Mouse (Mus musculus): Measurements from ENCODE around the gene Tmem72.

The Tmem72 gene

GRCm38 (mm10) chr6:116679563-116680288 is 37.0 kb downstream of the Tmem72 start:
- DNase-seq (ENCODE audit: low spot score) = no peak

DNA sequence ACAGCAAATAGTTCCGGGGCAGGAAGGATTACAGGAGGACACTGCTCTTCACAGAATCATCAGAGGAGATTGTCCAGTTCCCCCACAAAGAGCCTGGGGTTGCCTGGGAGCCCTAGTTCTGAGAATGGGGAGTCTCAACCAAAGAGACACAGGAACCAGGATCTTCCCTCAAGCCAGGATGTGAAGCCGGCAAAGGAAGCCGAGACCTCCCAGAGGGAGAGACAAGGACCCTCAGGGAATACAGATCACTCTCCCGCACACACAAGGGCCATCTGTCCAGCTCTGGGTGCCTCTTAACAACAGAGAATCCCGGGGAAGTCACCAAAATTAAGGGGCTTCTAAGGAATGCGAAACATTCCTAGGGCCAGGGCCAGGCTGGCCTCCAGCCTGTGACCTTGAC is 39.4 kb downstream of the Tmem72 start:
- no peak for DNase-seq (ENCODE audit: low spot score)

DNA sequence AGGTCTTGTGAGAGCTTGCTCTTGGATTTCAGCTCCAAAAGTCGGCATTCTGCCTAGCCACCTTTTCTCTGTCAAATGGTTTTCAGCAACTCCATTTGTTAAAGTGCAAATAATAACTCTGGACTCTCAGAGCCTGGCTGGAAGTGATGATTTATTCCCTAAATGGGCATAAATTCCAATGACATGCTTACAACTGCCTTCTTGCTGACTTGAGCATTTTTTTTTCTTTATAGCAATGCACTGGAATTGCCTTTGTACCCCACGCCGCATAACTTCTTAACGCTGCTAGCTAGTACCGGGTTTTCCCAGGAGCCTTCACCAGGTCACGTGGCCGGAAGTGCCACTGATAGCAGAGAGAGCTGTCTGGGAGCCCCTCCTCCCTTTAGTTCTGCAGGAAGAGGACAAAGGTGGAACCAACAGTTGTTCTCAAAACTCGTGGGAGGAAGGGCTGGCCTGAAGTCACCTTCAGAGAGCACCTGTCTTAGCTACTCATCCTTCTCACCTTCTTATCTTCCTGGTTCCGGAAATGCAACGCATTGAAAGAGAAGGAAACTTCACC is 40.3 kb downstream of the Tmem72 start:
- DNase-seq (ENCODE audit: low spot score) = no peak

DNA sequence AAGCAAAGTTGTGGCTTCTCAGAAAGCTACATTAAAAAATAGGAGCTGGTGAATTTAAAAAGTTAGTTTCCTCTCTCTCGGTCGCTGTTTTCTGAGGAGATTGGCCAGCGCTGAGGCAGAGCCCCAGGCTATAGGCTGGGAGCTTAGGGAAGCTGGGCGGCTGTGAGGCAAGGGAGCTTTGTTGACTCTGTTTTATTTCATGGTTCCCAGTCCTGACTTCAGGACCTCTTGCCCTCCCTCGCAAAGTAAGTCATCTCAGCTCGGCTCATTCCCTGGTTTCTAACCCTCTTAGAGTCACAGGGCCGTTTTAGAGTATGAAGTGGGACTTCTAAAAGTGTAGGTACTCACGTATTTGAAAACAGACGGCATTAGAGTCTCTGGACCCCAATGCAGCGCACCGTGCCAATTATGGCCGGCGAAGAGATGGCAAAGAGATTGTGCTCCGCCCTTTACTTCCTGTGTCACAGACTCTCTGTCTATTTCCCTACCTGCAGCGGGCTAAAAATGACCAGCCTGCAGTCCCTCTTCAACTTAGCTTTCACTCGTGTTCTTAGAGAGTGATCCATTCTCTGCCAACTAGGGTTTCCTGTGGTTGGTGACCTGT is 42.3 kb downstream of the Tmem72 start:
- no peak for DNase-seq (ENCODE audit: low spot score)

DNA sequence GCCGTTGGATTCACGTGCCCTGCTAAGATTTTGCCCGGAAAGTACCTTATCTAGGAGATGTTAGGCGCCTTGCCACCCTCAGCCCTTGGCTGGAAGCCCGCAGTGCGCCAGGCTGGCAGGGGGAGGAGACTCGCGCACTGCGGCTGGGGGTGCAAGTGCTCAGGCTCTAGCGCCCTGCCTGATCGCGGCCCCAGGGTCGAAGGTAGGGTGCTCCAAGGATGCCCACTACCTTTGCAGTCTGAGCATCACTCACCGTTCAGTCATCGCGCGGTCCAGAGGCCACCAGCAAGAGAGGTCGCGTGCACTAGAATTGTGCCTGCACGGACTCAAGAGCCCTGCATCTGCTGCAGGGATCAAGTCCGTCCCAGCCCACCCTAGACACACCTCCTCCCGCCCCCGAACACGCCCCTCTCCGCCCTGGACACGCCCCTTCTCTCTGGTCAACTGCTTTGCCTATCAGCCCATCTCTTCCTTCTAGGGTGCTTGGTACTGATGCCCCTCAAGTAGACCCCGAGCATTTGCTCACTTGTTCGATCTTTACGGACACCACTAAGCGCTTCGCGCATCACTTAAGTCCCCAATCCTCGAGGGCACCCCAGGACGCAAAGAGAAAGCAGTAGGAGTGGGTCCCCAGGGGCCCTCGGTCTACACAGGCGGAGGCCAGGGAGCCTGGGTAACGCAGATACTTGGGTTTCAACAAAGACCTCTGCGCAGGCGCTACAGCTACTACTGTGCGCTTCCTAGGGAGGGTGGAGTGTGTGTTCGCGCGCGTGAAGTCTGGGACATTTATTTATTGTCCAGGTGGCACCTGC is 43.0 kb downstream of the Tmem72 start, which contains the start of gene Rassf4:
Rassf4 (minus strand) TSS at position 482 of the 812 bp plus-strand sequence.
- DNase-seq (ENCODE audit: low spot score) = peak; percentile 66

DNA sequence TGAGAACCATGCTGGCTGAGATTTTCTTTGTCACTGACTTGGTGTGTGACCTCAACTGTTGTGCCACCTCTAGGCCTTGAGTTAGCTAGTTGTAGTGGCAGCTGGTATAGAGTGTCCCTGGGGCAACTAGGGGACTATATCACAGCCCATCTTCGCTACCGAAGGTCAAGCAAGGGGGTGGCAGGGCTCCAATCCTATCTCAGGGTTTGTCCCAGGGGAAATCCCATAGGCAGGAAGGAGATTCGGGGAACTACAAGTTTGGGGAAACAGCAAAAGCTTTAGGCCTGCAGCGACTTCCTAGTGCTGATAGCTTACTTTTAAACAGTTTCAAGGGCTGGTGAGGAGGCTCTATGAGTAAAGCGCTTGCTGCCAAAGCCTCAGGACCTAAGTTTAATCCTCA is 44.4 kb downstream of the Tmem72 start:
- no peak for DNase-seq (ENCODE audit: low spot score)

DNA sequence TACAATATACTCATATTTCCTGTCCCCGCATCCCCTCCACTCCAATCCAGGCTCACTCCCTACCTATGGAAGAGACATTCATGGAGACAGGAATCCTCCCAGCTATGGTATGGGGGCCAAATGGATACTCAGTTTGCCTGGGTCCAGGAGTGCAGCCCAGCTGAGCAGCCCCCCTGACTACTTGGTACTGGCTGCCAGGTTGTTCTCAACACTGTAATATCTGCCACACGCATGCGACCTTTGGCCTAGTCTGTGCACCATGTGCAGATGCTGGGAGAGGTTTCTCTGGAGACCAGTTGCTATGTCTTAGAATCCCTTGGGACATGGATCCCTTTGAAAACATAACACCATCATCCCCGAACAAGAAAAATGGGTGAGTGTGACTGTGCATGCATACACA is 44.9 kb downstream of the Tmem72 start:
- no peak for DNase-seq (ENCODE audit: low spot score)

GRCm38 (mm10) chr6:116671031-116671430 is 45.7 kb downstream of the Tmem72 start:
- DNase-seq (ENCODE audit: low spot score) = no peak

GRCm38 (mm10) chr6:116670144-116670543 is 46.6 kb downstream of the Tmem72 start:
- no peak for DNase-seq (ENCODE audit: low spot score)

GRCm38 (mm10) chr6:116668682-116669470 is 47.8 kb downstream of the Tmem72 start:
- DNase-seq (ENCODE audit: low spot score) = no peak

DNA sequence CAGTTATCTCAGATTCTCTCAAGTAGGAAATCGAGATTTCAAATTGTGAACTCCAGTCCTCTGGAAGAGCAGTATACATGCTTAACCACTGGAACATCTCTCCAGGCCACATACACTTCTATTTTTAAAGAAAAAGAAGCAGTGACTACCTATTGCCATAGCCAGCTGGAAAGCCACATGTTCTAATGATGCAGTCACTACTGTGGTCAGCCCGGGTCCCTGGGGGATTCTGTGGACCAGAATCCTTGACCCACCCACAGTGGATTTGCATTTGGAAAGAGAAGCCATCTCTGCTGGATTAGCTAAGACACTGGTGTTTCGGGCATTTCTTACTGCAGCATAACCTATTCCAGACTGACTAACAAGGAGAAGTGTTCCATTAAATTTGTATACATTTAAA is 49.3 kb downstream of the Tmem72 start:
- DNase-seq (ENCODE audit: low spot score) = no peak

- no peak for DNase-seq (ENCODE audit: low spot score)
These were observed 49.8 kb downstream of the Tmem72 start for GRCm38 (mm10) chr6:116666892-116667291.

GRCm38 (mm10) chr6:116666085-116666750 is 50.5 kb downstream of the Tmem72 start:
- DNase-seq (ENCODE audit: low spot score) = no peak

GRCm38 (mm10) chr6:116664830-116665229 is 51.9 kb downstream of the Tmem72 start:
- DNase-seq (ENCODE audit: low spot score) = no peak

GRCm38 (mm10) chr6:116664031-116664430 is 52.7 kb downstream of the Tmem72 start:
- DNase-seq (ENCODE audit: low spot score) = no peak

- no peak for DNase-seq (ENCODE audit: low spot score)
These were observed 53.3 kb downstream of the Tmem72 start for GRCm38 (mm10) chr6:116663364-116663763.

GRCm38 (mm10) chr6:116653684-116654454 is 62.8 kb downstream of the Tmem72 start:
- DNase-seq (ENCODE audit: low spot score) = no peak

DNA sequence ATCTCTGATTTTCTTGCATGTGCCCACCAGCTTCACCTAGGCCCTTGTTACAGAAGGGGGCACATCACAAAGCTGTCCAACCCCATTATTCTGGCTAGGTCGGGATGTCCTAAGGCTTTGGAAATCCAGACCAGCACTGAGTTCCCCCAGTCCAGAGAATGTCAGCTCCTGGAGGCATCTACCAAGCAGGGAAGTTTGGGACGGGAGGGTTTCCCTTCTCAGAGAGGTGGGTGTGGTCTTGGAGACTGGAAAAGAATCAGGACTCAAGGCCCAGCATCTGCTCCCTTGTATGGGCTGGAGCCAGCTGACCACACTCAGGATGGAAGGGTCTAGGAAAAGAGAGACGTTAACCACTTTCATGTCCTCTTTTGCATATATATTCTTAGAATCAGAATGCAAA is 63.5 kb downstream of the Tmem72 start:
- no peak for DNase-seq (ENCODE audit: low spot score)

DNA sequence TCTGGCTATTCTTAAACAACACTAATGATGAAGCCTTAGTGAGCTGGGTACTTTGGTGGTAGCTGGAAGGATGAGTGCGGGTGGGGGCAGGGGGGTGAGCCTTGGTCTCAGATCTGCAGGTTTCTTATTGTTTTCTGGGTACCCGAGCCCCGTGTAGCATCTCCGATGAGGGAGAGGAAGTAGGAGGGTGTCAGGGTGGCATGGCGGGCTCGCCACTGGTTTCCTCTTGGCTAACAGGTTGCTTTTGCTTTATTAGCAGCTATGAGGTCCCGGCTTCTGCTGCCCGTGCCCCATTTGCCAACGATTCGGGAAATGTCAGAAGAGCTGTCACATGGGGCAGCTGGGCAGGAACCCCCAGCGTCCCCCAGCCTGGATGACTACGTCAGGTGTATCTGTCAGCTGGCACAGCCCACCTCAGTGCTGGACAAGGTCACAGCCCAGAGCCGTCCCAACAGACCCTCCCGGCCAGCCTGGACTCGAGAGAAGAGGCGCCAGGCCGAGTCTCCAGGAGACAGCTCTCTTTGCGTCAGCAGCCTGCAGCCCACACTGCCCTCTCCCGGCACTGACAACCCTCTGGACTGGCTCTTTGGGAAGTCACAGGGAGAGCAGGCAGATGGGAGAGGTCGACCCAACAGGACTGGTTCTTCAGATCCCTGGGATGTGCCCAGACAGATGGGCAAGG is 65.1 kb downstream of the Tmem72 start:
- no peak for DNase-seq (ENCODE audit: low spot score)

DNA sequence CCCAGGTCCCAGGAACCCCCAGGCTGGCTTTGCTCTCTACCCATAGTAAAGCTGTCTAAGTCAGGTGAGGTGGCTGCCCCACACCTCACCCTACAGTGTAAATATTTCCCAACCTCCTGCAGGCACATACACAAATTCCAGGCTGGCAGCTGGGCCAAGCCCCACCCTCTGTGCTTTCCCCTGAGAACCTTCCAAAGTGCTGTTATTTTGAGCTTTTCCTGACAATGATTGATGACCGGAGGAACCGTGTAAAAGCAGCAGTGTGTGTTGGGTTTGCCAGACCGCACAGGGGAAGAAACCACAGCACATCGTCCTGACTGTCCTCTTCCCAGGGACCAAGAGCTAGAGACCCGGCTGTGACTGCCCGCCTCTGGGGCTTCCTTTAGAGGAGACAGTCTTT is 66.3 kb downstream of the Tmem72 start, which contains the start of gene Depp1:
Depp1 (plus strand) TSS at position 204 of the 400 bp plus-strand sequence.
- no peak for DNase-seq (ENCODE audit: low spot score)

All from ovary, postnatal 10 days (tissue).